Mouse (Mus musculus): ENCODE results near the gene Smarce1. TPM values are rescaled to one million over a fixed set of nuclear protein-coding genes. Genes with fewer than 3 reads are reported as not detected.

Gene Smarce1
- polyA plus RNA-seq, 1 experiment from 2014 or later: 351 TPM

DNA sequence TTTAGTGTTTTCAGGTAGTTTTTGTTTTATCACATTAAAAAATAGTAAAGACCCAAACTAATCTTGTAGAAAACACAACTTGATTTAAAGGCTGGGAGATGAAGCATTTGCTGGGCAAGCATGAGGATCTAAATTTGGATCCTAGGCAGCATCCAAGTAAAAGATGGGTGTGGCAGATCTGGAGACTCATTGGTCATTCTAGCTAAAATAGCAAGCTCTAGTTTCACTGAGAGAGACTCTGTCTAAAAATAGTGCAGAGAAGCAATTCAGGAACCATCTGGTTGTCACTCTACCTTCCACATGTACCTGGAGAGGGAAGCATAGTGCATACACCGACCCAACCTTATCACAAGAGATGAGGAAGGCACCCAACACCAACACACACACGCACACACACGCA lies 14.6 kb downstream of the Smarce1 start:
- H3K27me3 ChIP-seq (replicated peaks; ENCODE audit: control insufficient read depth, insufficient read depth, low read length): no peaks in the 10 kb centered on the region
- 92% methylated on average over 3 of the region's 3 CpGs for WGBS
- no peak for ATAC-seq
- H3K36me3 ChIP-seq (ENCODE audit: control insufficient read depth, insufficient read depth): peaks cover 59% of the 10 kb centered on the region
- H3K9me3 ChIP-seq (ENCODE audit: control insufficient read depth, low read length): no peaks in the 10 kb centered on the region
- no peak overlapping the region for H3K4me2 ChIP-seq (ENCODE audit: low read length)
- no peak overlapping the region for H3K4me3 ChIP-seq (replicated peaks; ENCODE audit: low read length)
- no peaks in the 10 kb centered on the region for H3K4me1 ChIP-seq (replicated peaks; ENCODE audit: control insufficient read depth, insufficient read depth, low read length)
- no peak overlapping the region for H3K27ac ChIP-seq (ENCODE audit: low read length)
- H3K9ac ChIP-seq (replicated peaks; ENCODE audit: low read depth, low read length): no peak overlapping the region

DNA sequence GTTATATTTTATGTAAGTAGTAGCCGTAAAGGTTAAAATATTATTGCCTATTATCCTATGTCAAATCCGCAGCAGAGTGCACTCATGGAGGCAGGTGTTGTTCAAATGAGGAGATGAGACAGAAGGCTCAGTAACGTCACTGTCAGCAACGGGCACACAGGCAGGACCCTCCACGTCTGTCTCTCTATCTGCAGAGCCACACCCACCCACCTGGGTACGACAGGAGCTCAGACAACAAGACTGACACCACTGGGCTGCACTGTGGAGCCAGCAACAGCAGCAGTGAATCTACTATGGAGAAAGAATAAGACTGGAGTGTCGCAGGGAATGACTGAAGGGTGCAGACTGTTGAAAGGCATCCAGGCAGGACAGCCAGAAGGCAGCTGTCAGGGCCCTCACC lies 18.1 kb downstream of the Smarce1 start:
- Histone ChIP-seq H3K4me1 (replicated peaks; ENCODE audit: control insufficient read depth, insufficient read depth, low read length) (no peaks in the 10 kb centered on the region), H3K4me2 (ENCODE audit: low read length) (no peak overlapping the region), H3K9ac (replicated peaks; ENCODE audit: low read depth, low read length) (no peak overlapping the region), H3K9me3 (ENCODE audit: control insufficient read depth, low read length) (no peaks in the 10 kb centered on the region), H3K27ac (ENCODE audit: low read length) (no peak overlapping the region), H3K27me3 (replicated peaks; ENCODE audit: control insufficient read depth, insufficient read depth, low read length) (no peaks in the 10 kb centered on the region), H3K36me3 (ENCODE audit: control insufficient read depth, insufficient read depth) (peaks cover 63% of the 10 kb centered on the region), H3K4me3 (replicated peaks; ENCODE audit: low read length) (no peak overlapping the region)
- WGBS: 84% methylated on average over 7 of the region's 7 CpGs
- ATAC-seq: no peak

DNA sequence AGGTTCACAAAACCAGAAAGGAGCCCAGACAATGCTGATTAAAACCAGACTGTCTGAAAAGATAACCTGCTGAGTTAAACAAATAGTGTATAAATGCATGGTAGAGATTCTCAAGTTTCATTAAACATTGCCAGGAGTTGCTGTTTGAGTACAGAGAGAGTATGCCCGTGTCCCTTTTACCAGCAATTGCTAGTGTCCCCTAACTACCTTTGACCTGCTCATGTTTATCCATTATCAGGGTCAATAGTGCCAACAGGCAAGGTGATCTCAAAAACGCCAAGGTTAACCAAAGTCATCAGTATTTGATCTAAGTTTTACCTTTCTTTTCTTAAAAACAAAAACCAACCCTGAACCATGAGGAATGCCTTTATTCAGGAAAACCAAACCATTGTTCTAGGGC lies 18.9 kb downstream of the Smarce1 start:
- Histone ChIP-seq H3K9ac (replicated peaks; ENCODE audit: low read depth, low read length) (no peak overlapping the region), H3K4me1 (replicated peaks; ENCODE audit: control insufficient read depth, insufficient read depth, low read length) (no peaks in the 10 kb centered on the region), H3K4me3 (replicated peaks; ENCODE audit: low read length) (no peak overlapping the region), H3K27ac (ENCODE audit: low read length) (no peak overlapping the region), H3K27me3 (replicated peaks; ENCODE audit: control insufficient read depth, insufficient read depth, low read length) (no peaks in the 10 kb centered on the region), H3K9me3 (ENCODE audit: control insufficient read depth, low read length) (no peaks in the 10 kb centered on the region), H3K36me3 (ENCODE audit: control insufficient read depth, insufficient read depth) (peaks cover 57% of the 10 kb centered on the region), H3K4me2 (ENCODE audit: low read length) (no peak overlapping the region)
- ATAC-seq: no peak
- 79% methylated on average over 2 of the region's 2 CpGs for WGBS

DNA sequence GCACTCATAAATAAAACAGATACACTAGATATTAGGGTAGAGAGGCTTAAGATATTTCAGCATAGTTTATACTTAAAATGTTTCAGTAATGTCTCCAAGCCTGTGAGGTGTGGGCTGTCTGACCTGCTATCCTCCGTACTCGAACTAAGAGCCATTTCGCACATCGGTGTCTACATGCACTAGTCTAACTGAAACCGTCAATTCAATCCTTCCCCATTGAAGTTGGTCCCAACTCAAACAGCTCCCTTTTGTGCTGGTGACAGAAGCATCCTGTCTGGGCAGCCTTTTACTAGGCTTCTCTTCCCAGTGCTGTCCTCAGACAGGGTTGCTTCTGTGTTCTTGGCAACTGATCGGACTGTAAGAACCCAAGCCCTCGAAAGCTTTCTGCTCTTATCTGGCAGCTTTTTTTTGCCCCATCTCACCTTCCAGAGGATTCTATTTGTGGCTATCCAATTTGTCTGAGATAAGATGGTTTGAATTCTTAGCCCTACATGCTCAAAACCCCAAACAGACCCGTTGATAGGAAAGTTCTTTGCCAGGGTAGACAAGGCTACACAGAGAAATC lies 22.6 kb downstream of the Smarce1 start:
- no peaks in the 10 kb centered on the region for H3K27me3 ChIP-seq (replicated peaks; ENCODE audit: control insufficient read depth, insufficient read depth, low read length)
- H3K4me3 ChIP-seq (replicated peaks; ENCODE audit: low read length): no peak overlapping the region
- no peak overlapping the region for H3K4me2 ChIP-seq (ENCODE audit: low read length)
- peaks cover 29% of the 10 kb centered on the region for H3K36me3 ChIP-seq (ENCODE audit: control insufficient read depth, insufficient read depth)
- H3K27ac ChIP-seq (ENCODE audit: low read length): no peak overlapping the region
- H3K4me1 ChIP-seq (replicated peaks; ENCODE audit: control insufficient read depth, insufficient read depth, low read length): no peaks in the 10 kb centered on the region
- no peak overlapping the region for H3K9ac ChIP-seq (replicated peaks; ENCODE audit: low read depth, low read length)
- 80% methylated on average over 8 of the region's 8 CpGs for WGBS
- H3K9me3 ChIP-seq (ENCODE audit: control insufficient read depth, low read length): no peaks in the 10 kb centered on the region
- no peak for ATAC-seq

DNA sequence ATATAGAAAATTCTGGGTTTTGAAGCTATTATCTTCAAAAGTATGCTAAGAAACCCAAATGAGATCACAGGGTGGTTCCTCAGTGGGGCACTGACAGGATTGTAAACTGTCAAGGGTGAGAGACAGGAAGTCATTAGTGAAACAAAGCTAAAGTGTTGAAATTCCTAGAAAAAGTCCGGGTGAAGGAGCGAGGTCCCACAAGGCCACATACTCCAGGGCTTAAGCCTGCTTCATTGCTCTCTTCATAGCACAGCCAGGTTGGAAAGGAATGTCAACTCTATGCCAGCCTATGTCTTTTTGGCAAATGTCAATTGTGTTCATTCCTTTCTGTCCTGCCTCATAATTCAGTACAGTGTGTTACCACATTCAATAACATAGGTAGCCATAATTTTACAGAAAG lies 23.4 kb downstream of the Smarce1 start:
- Histone ChIP-seq H3K4me1 (replicated peaks; ENCODE audit: control insufficient read depth, insufficient read depth, low read length) (no peaks in the 10 kb centered on the region), H3K9ac (replicated peaks; ENCODE audit: low read depth, low read length) (no peak overlapping the region), H3K27ac (ENCODE audit: low read length) (no peak overlapping the region), H3K27me3 (replicated peaks; ENCODE audit: control insufficient read depth, insufficient read depth, low read length) (no peaks in the 10 kb centered on the region), H3K36me3 (ENCODE audit: control insufficient read depth, insufficient read depth) (peaks cover 25% of the 10 kb centered on the region), H3K4me3 (replicated peaks; ENCODE audit: low read length) (no peak overlapping the region), H3K9me3 (ENCODE audit: control insufficient read depth, low read length) (no peaks in the 10 kb centered on the region), H3K4me2 (ENCODE audit: low read length) (no peak overlapping the region)
- 32% methylated on average over 2 of the region's 2 CpGs for WGBS
- ATAC-seq: no peak

DNA sequence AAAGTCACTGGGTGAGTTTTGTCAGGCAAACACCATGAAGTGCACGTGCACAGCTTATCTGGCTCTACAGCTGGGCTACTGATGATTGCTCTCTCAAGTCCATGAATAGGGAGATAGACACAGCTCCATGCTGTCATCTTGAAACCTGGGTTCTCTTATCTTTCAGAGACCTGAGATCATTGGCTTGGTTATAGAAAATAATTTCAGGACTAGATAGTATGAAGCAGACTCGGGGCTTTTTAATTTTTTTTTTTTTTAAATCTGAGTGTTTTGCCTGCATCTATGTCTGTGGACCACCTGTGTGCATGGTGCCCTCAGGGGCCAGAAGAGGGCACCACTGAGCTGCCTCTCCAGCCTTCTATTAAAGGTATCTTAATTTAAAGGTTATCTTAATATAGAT lies 23.9 kb downstream of the Smarce1 start:
- H3K27ac ChIP-seq (ENCODE audit: low read length): no peak overlapping the region
- WGBS: 40% methylated on average over 2 of the region's 2 CpGs
- H3K4me3 ChIP-seq (replicated peaks; ENCODE audit: low read length): no peak overlapping the region
- no peaks in the 10 kb centered on the region for H3K27me3 ChIP-seq (replicated peaks; ENCODE audit: control insufficient read depth, insufficient read depth, low read length)
- ATAC-seq: no peak
- H3K36me3 ChIP-seq (ENCODE audit: control insufficient read depth, insufficient read depth): peaks cover 21% of the 10 kb centered on the region
- H3K4me2 ChIP-seq (ENCODE audit: low read length): no peak overlapping the region
- H3K4me1 ChIP-seq (replicated peaks; ENCODE audit: control insufficient read depth, insufficient read depth, low read length): no peaks in the 10 kb centered on the region
- no peak overlapping the region for H3K9ac ChIP-seq (replicated peaks; ENCODE audit: low read depth, low read length)
- no peaks in the 10 kb centered on the region for H3K9me3 ChIP-seq (ENCODE audit: control insufficient read depth, low read length)

DNA sequence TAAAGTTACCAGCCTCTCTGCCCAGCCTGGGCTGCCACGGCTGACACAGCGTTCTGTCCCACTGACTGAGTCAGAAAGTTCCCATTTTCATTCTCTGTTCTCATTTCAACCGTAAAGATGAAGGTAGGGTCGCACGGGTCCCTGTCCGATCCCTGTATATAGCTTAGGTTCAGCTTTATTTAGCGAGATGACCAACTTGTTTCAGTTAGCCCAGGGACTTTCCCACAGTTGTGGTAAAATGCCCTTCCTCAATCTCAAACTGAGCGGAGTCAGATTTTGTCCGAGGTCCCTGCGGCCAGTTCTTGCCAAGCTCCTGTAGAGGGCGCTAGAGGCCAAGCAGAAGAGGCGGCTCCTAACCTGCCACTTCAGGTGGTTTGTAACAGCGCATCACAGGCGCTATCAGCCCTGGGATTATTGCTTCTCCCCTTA lies 41.6 kb downstream of the Smarce1 start:
- H3K4me2 ChIP-seq (ENCODE audit: low read length): no peak overlapping the region
- no peaks in the 10 kb centered on the region for H3K9me3 ChIP-seq (ENCODE audit: control insufficient read depth, low read length)
- no peaks in the 10 kb centered on the region for H3K36me3 ChIP-seq (ENCODE audit: control insufficient read depth, insufficient read depth)
- 22% methylated on average over 14 of the region's 14 CpGs for WGBS
- H3K4me3 ChIP-seq (replicated peaks; ENCODE audit: low read length): no peak overlapping the region
- no peak overlapping the region for H3K27ac ChIP-seq (ENCODE audit: low read length)
- H3K27me3 ChIP-seq (replicated peaks; ENCODE audit: control insufficient read depth, insufficient read depth, low read length): no peaks in the 10 kb centered on the region
- no peaks in the 10 kb centered on the region for H3K4me1 ChIP-seq (replicated peaks; ENCODE audit: control insufficient read depth, insufficient read depth, low read length)
- ATAC-seq: no peak
- no peak overlapping the region for H3K9ac ChIP-seq (replicated peaks; ENCODE audit: low read depth, low read length)

DNA sequence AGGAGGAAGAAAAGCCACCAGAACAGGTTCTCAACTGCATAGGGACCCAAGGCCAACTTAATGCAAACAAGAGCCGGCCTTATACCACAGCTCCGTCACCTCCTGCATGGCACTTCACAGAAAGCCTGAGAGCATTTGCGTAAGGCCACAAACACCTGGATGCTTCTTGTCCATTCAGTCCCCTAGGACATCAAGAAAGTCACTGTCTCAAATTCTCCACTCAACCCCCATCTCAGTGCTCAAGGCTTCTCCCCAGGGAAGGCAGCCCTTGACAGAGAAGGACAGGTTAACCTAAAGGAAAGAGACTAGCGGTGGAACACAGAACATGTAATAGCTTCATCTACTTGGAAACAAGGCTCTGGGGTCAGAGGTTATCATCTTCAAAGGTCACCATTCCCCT lies 43.5 kb downstream of the Smarce1 start:
- 90% methylated on average over 4 of the region's 4 CpGs for WGBS
- ATAC-seq: no peak

DNA sequence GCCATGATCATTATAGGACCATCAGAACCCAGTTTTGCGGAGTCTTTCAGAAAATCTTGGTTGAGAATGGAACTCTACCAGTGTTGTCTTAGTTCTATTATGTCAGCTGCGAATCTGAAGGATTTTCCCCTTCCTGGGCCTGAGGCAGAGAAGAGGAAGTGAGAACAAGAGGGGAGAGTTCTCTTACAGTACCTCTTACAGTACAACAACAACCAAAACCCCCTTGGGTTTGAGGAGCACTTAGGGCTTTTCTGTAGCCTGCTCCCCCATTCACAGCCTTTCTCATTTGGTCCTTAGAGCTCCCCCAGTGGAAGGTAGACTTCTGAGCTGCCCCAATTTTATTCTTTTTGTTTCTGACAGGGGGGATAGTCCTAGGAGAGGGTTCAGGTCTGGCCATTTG lies 44.0 kb downstream of the Smarce1 start:
- H3K4me1 ChIP-seq (replicated peaks; ENCODE audit: control insufficient read depth, insufficient read depth, low read length): no peaks in the 10 kb centered on the region
- H3K27ac ChIP-seq (ENCODE audit: low read length): no peak overlapping the region
- H3K4me2 ChIP-seq (ENCODE audit: low read length): no peak overlapping the region
- H3K9ac ChIP-seq (replicated peaks; ENCODE audit: low read depth, low read length): no peak overlapping the region
- no peak overlapping the region for H3K4me3 ChIP-seq (replicated peaks; ENCODE audit: low read length)
- H3K36me3 ChIP-seq (ENCODE audit: control insufficient read depth, insufficient read depth): no peaks in the 10 kb centered on the region
- no peaks in the 10 kb centered on the region for H3K27me3 ChIP-seq (replicated peaks; ENCODE audit: control insufficient read depth, insufficient read depth, low read length)
- H3K9me3 ChIP-seq (ENCODE audit: control insufficient read depth, low read length): no peaks in the 10 kb centered on the region
- WGBS: 70% methylated on average over 2 of the region's 2 CpGs
- no peak for ATAC-seq

More for the DNA sequence above, 43.5 kb downstream of the Smarce1 start:
- H3K4me1 ChIP-seq (replicated peaks; ENCODE audit: control insufficient read depth, insufficient read depth, low read length): no peaks in the 10 kb centered on the region
- H3K4me2 ChIP-seq (ENCODE audit: low read length): no peak overlapping the region
- H3K4me3 ChIP-seq (replicated peaks; ENCODE audit: low read length): no peak overlapping the region
- no peaks in the 10 kb centered on the region for H3K27me3 ChIP-seq (replicated peaks; ENCODE audit: control insufficient read depth, insufficient read depth, low read length)
- H3K27ac ChIP-seq (ENCODE audit: low read length): no peak overlapping the region
- H3K36me3 ChIP-seq (ENCODE audit: control insufficient read depth, insufficient read depth): no peaks in the 10 kb centered on the region
- H3K9me3 ChIP-seq (ENCODE audit: control insufficient read depth, low read length): no peaks in the 10 kb centered on the region
- no peak overlapping the region for H3K9ac ChIP-seq (replicated peaks; ENCODE audit: low read depth, low read length)

DNA sequence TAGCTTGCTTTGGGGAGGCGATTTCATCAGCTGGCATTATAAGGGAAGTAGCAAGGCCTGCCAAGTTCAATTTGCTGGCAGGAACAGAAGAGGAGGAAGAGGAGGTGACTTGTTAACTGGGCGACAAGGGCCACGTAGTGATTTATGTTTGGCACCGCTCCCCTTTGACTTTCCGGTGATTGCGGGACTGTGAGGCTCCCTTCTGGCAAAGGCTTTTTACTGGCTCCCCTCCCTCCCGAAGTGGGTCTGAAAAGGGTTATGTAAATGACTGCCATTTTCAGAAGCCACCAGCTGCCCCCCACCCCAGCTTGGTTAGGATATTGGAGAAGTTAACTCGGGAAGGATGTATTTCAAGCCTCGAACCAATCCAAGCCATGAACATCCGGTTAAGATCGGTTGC lies 48.2 kb downstream of the Smarce1 start:
- Histone ChIP-seq H3K4me3 (replicated peaks; ENCODE audit: low read length) (no peak overlapping the region), H3K36me3 (ENCODE audit: control insufficient read depth, insufficient read depth) (no peaks in the 10 kb centered on the region), H3K9me3 (ENCODE audit: control insufficient read depth, low read length) (no peaks in the 10 kb centered on the region), H3K9ac (replicated peaks; ENCODE audit: low read depth, low read length) (no peak overlapping the region), H3K27me3 (replicated peaks; ENCODE audit: control insufficient read depth, insufficient read depth, low read length) (no peaks in the 10 kb centered on the region), H3K27ac (ENCODE audit: low read length) (no peak overlapping the region), H3K4me1 (replicated peaks; ENCODE audit: control insufficient read depth, insufficient read depth, low read length) (no peaks in the 10 kb centered on the region), H3K4me2 (ENCODE audit: low read length) (no peak overlapping the region)
- no peak for ATAC-seq
- WGBS: 63% methylated on average over 11 of the region's 11 CpGs

Measured in forebrain, embryonic 16.5 days (tissue).